9 mouse cellular contexts compared by ENCODE assay signal in the genomic region with DNA sequence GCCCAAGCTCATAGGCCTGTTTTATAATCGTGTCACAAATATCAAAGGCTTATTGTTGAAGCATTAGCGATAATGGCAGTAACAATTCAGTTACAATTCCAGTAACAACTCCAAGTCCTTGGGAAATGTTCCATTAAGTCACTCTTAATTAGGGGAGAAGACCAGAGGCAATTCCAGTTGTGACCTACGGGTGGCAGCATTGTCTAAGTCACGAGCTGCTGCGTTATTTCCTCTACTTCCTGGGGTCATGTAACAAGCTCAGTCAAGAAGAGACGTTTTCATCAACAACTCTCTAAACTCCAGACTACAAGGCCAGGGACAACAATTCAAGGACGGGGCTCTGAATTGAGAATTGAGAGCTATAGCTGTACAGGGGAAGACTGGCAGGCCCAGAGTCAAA. TPM values are rescaled to one million over a fixed set of nuclear protein-coding genes. Genes with fewer than 3 reads are reported as not detected.
DNase-seq lines count a peak whose midpoint lies in the region; ATAC-seq lines count a peak whose summit lies in the region.
"Had no signal": no experiment of that assay in that cellular context is flagged by ENCODE, and none has a peak within 500 bp of the region (broad histone marks: within the 10 kb centered on the region; RNA-seq: fewer than 3 reads in every experiment).

No protein-coding gene starts in this region.

- H3K9ac ChIP-seq in liver, embryonic 12.5 days: no peak overlapping the region
- H3K9ac ChIP-seq in forebrain, embryonic 14.5 days (ENCODE audit: low read length): no peak overlapping the region
- no peak overlapping the region for H3K9ac ChIP-seq in midbrain, embryonic 16.5 days (ENCODE audit: low read depth, low read length)
- H3K9ac ChIP-seq: embryonic facial prominence, embryonic 13.5 days had no signal

- H3K36me3 ChIP-seq in liver, embryonic 12.5 days: no peaks in the 10 kb centered on the region
- no peaks in the 10 kb centered on the region for H3K36me3 ChIP-seq in forebrain, embryonic 14.5 days (ENCODE audit: control insufficient read depth, insufficient read depth, low read length)
- no peaks in the 10 kb centered on the region for H3K36me3 ChIP-seq in midbrain, embryonic 16.5 days (ENCODE audit: control insufficient read depth, insufficient read depth, low read length)
- H3K36me3 ChIP-seq: embryonic facial prominence, embryonic 13.5 days had no signal

- no peaks in the 10 kb centered on the region for H3K4me1 ChIP-seq in liver, embryonic 12.5 days
- no peaks in the 10 kb centered on the region for H3K4me1 ChIP-seq in forebrain, embryonic 14.5 days (ENCODE audit: control insufficient read depth, insufficient read depth, low read length)
- H3K4me1 ChIP-seq in midbrain, embryonic 16.5 days (ENCODE audit: control insufficient read depth, insufficient read depth, low read length): no peaks in the 10 kb centered on the region

- no peak overlapping the region for H3K4me3 ChIP-seq in liver, embryonic 12.5 days
- no peak overlapping the region for H3K4me3 ChIP-seq in forebrain, embryonic 14.5 days (ENCODE audit: low read depth, low read length)
- no peak overlapping the region for H3K4me3 ChIP-seq in midbrain, embryonic 16.5 days (ENCODE audit: low read depth, low read length)
- H3K4me3 ChIP-seq: embryonic facial prominence, embryonic 13.5 days had no signal

- H3K27me3 ChIP-seq in liver, embryonic 12.5 days (replicated peaks): peaks cover 19% of the 10 kb centered on the region
- H3K27me3 ChIP-seq in forebrain, embryonic 14.5 days (replicated peaks; ENCODE audit: control insufficient read depth, insufficient read depth, low read length): no peaks in the 10 kb centered on the region
- H3K27me3 ChIP-seq in midbrain, embryonic 16.5 days (ENCODE audit: control insufficient read depth, insufficient read depth, low read depth, low read length): no peaks in the 10 kb centered on the region

- no peak overlapping the region for H3K27ac ChIP-seq in liver, embryonic 12.5 days
- no peak overlapping the region for H3K27ac ChIP-seq in forebrain, embryonic 14.5 days (ENCODE audit: low read depth, low read length)
- H3K27ac ChIP-seq in midbrain, embryonic 16.5 days (ENCODE audit: low read length): no peak overlapping the region
- H3K27ac ChIP-seq: embryonic facial prominence, embryonic 13.5 days had no signal

- 3% methylated on average over 7 of the region's 7 CpGs for WGBS in liver, embryonic 12.5 days (ENCODE audit: insufficient replicate concordance)
- WGBS in forebrain, embryonic 14.5 days: 5% methylated on average over 7 of the region's 7 CpGs
- 3% methylated on average over 7 of the region's 7 CpGs for WGBS in midbrain, embryonic 16.5 days

- H3K4me2 ChIP-seq in liver, embryonic 12.5 days: no peak overlapping the region
- no peak overlapping the region for H3K4me2 ChIP-seq in forebrain, embryonic 14.5 days (ENCODE audit: low read length)
- H3K4me2 ChIP-seq in midbrain, embryonic 16.5 days (ENCODE audit: low read length): no peak overlapping the region
- H3K4me2 ChIP-seq: embryonic facial prominence, embryonic 13.5 days had no signal

- peak; percentile 68 for DNase-seq in liver
- peak; percentile 67 for DNase-seq in c-Kit-positive CD71-positive TER-119-positive erythroid progenitor cells, embryonic 14.5 days (ENCODE audit: low spot score)
- DNase-seq in forebrain, embryonic 14.5 days (ENCODE audit: low spot score): peak; percentile 91
- peak; percentile 25 to 69 for DNase-seq in left cerebral cortex, adult 8-10 months (ENCODE audit: low spot score in 2 of 2)
- DNase-seq in spleen, postnatal 4 days (ENCODE audit: low spot score in 2 of 2): peak; percentile 54 to 80

- H3K9me3 ChIP-seq in liver, embryonic 12.5 days (replicated peaks): no peaks in the 10 kb centered on the region
- no peaks in the 10 kb centered on the region for H3K9me3 ChIP-seq in forebrain, embryonic 14.5 days (replicated peaks; ENCODE audit: control insufficient read depth, low read length)
- H3K9me3 ChIP-seq in midbrain, embryonic 16.5 days (replicated peaks; ENCODE audit: control insufficient read depth, low read length, poor library complexity, severe bottlenecking): no peaks in the 10 kb centered on the region
- H3K9me3 ChIP-seq: embryonic facial prominence, embryonic 13.5 days had no signal

- no peak for ATAC-seq in liver, embryonic 12.5 days
- no peak; the same call in 1 of the 2 replicates for ATAC-seq in forebrain, embryonic 14.5 days
- ATAC-seq in hematopoietic stem cell, adult 5-6 weeks (replicated peaks in 1 of 2; ENCODE audit: insufficient read depth in 1 of 2, low FRiP score in 2 of 2, low TSS enrichment in 1 of 2, low read depth in 1 of 2, poor library complexity in 2 of 2, severe bottlenecking in 2 of 2): peak; percentile 69 to 88
- peak; percentile 60 for ATAC-seq in midbrain, embryonic 16.5 days

RNA-seq across cellular contexts. Expression of a gene that starts 21.2 kb away (rescaled TPM):
- 388 and 396 TPM in 2 replicates for polyA plus RNA-seq in liver, embryonic 12.5 days (2016; fragmentation: Nextera tagmentation; extraction: Ambion mirVana)
- 128 and 138 TPM in 2 replicates for polyA plus RNA-seq in forebrain, embryonic 14.5 days (2014; fragmentation: Nextera tagmentation; extraction: Ambion mirVana)
- 9.0 and 15.8 TPM in 2 replicates for total RNA-seq in hematopoietic stem cell, adult 5-6 weeks (2017)
- total RNA-seq in left cerebral cortex, adult 8-10 months (2022): 100 to 1,000 TPM in 1 of 4 experiments, 10 to 100 TPM in 3; 93.7 to 109 (median 95.2) TPM
- polyA plus RNA-seq in midbrain, embryonic 16.5 days (2015; fragmentation: Nextera tagmentation; extraction: Ambion mirVana): 138 and 170 TPM in 2 replicates

RNA-seq across cellular contexts. Expression of a gene that starts 51.7 kb away (rescaled TPM):
- not detected in 2 replicates for polyA plus RNA-seq in liver, embryonic 12.5 days (2016; fragmentation: Nextera tagmentation; extraction: Ambion mirVana)
- polyA plus RNA-seq in forebrain, embryonic 14.5 days (2014; fragmentation: Nextera tagmentation; extraction: Ambion mirVana): not detected in 2 replicates
- total RNA-seq in hematopoietic stem cell, adult 5-6 weeks (2017): not detected in 2 replicates
- total RNA-seq in left cerebral cortex, adult 8-10 months (2022): not detected
- not detected in 2 replicates for polyA plus RNA-seq in midbrain, embryonic 16.5 days (2015; fragmentation: Nextera tagmentation; extraction: Ambion mirVana)
- polyA plus RNA-seq: embryonic facial prominence, embryonic 13.5 days had no signal

Comparison
In these comparisons a context has a peak if more than half of its experiments do, and no peak if none do; other contexts are left out.
1. ATAC-seq: peak in hematopoietic stem cell, adult 5-6 weeks (2 of 2) and midbrain, embryonic 16.5 days (single experiment); none in liver, embryonic 12.5 days (single experiment) and forebrain, embryonic 14.5 days (single experiment).
2. Peak in every context shown above with its lines, with median percentiles within 50 percentile points of each other: DNase-seq.